Mouse (Mus musculus): ENCODE measurements around the gene Ppcdc. TPM values are rescaled to one million over a fixed set of nuclear protein-coding genes. Genes with fewer than 3 reads are reported as not detected.
A peak's percentile ranks its signal among the peaks of the same experiment; 100 is the strongest.

The Ppcdc gene
- polyA plus RNA-seq, 1 experiment = 49.4 TPM

GRCm38 (mm10) chr9:57339577-57340210, 100.2 kb downstream of the Ppcdc start:
- no peak for TF ChIP-seq CTCF (IDR thresholded peaks at IDR 0.05; ENCODE audit: control insufficient read depth, insufficient read depth, low read length)
- no peak for TF ChIP-seq POLR2A (IDR thresholded peaks at IDR 0.05; ENCODE audit: borderline replicate concordance, control insufficient read depth, low read depth, low read length)
- peaks cover 7% of the 10 kb centered on the region; the same call in 1 of the 2 replicates for H3K4me1 ChIP-seq (ENCODE audit: control insufficient read depth, insufficient read depth, low read length)
- H3K27ac ChIP-seq (ENCODE audit: control insufficient read depth, insufficient read depth, low read depth, low read length, poor library complexity) = peak overlapping the region; percentile 48; the same call in 1 of the 2 replicates
- peak overlapping the region; percentile 10 for H3K4me3 ChIP-seq (replicated peaks; ENCODE audit: control insufficient read depth, low read depth, low read length)
- 3% methylated on average over 5 of the region's 5 CpGs for WGBS

- TF ChIP-seq POLR2A (IDR thresholded peaks at IDR 0.05; ENCODE audit: borderline replicate concordance, control insufficient read depth, low read depth, low read length) (no peak), CTCF (IDR thresholded peaks at IDR 0.05; ENCODE audit: control insufficient read depth, insufficient read depth, low read length) (no peak)
Observed at GRCm38 (mm10) chr9:57338706-57339105, 101.2 kb downstream of the Ppcdc start.

More at GRCm38 (mm10) chr9:57338706-57339105, 101.2 kb downstream of the Ppcdc start:
- WGBS = 91% methylated on average over 1 of the region's 1 CpGs
- H3K4me3 ChIP-seq (replicated peaks; ENCODE audit: control insufficient read depth, low read depth, low read length) = no peak overlapping the region
- H3K4me1 ChIP-seq (ENCODE audit: control insufficient read depth, insufficient read depth, low read length) = peaks cover 7% of the 10 kb centered on the region; the same call in 1 of the 2 replicates
- no peak overlapping the region for H3K27ac ChIP-seq (ENCODE audit: control insufficient read depth, insufficient read depth, low read depth, low read length, poor library complexity)

Other genes with a start within 250 kb of the Ppcdc start
- gene Trcg1, start 203.6 kb downstream of the Ppcdc start, polyA plus RNA-seq (2011; ENCODE audit: insufficient read depth, insufficient read length, low replicate concordance, missing spikeins) = not detected in 2 replicates
- 31.0 and 34.4 TPM in 2 replicates for gene 1700017B05Rik, start 177.5 kb downstream of the Ppcdc start, polyA plus RNA-seq (2011; ENCODE audit: insufficient read depth, insufficient read length, low replicate concordance, missing spikeins)
- 5.5 and 7.5 TPM in 2 replicates for gene Scamp5, start 27.9 kb upstream of the Ppcdc start, polyA plus RNA-seq (2011; ENCODE audit: insufficient read depth, insufficient read length, low replicate concordance, missing spikeins)
- gene Rpp25, start 63.9 kb upstream of the Ppcdc start, polyA plus RNA-seq (2011; ENCODE audit: insufficient read depth, insufficient read length, low replicate concordance, missing spikeins) = 8.2 TPM in 1 of 2 replicates, not detected in the other
- gene Cox5a, start 81.2 kb upstream of the Ppcdc start, polyA plus RNA-seq (2011; ENCODE audit: insufficient read depth, insufficient read length, low replicate concordance, missing spikeins) = 158 and 215 TPM in 2 replicates
- gene Fam219b, start 97.4 kb upstream of the Ppcdc start, polyA plus RNA-seq (2011; ENCODE audit: insufficient read depth, insufficient read length, low replicate concordance, missing spikeins) = 8.4 and 10.3 TPM in 2 replicates
- 11.7 and 17.8 TPM in 2 replicates for gene Mpi, start 112.6 kb upstream of the Ppcdc start, polyA plus RNA-seq (2011; ENCODE audit: insufficient read depth, insufficient read length, low replicate concordance, missing spikeins)
- 21.3 and 46.4 TPM in 2 replicates for gene Scamp2, start 120.8 kb upstream of the Ppcdc start, polyA plus RNA-seq (2011; ENCODE audit: insufficient read depth, insufficient read length, low replicate concordance, missing spikeins)
- gene Ulk3, start 149.3 kb upstream of the Ppcdc start, polyA plus RNA-seq (2011; ENCODE audit: insufficient read depth, insufficient read length, low replicate concordance, missing spikeins) = 17.8 and 35.6 TPM in 2 replicates
- not detected in 2 replicates for gene Cplx3, start 166.2 kb upstream of the Ppcdc start, polyA plus RNA-seq (2011; ENCODE audit: insufficient read depth, insufficient read length, low replicate concordance, missing spikeins)
- 0.65 TPM in 1 of 2 replicates, not detected in the other for gene Lman1l, start 180.7 kb upstream of the Ppcdc start, polyA plus RNA-seq (2011; ENCODE audit: insufficient read depth, insufficient read length, low replicate concordance, missing spikeins)
- 45.4 and 99.8 TPM in 2 replicates for gene Csk, start 213.5 kb upstream of the Ppcdc start, polyA plus RNA-seq (2011; ENCODE audit: insufficient read depth, insufficient read length, low replicate concordance, missing spikeins)
- gene Cyp1a2, start 243.6 kb upstream of the Ppcdc start, polyA plus RNA-seq (2011; ENCODE audit: insufficient read depth, insufficient read length, low replicate concordance, missing spikeins) = 1.5 and 9.3 TPM in 2 replicates
- gene Cyp1a1, start 247.8 kb upstream of the Ppcdc start, polyA plus RNA-seq (2011; ENCODE audit: insufficient read depth, insufficient read length, low replicate concordance, missing spikeins) = not detected in 2 replicates

All from bone marrow, adult 2 months (tissue).